Mouse (Mus musculus): ENCODE data around the gene Utf1. TPM values are rescaled to one million over a fixed set of nuclear protein-coding genes. Genes with fewer than 3 reads are reported as not detected.
A peak's percentile ranks its signal among the peaks of the same experiment; 100 is the strongest.

Utf1 gene
- polyA plus RNA-seq, 1 experiment = 0.08 TPM

DNA sequence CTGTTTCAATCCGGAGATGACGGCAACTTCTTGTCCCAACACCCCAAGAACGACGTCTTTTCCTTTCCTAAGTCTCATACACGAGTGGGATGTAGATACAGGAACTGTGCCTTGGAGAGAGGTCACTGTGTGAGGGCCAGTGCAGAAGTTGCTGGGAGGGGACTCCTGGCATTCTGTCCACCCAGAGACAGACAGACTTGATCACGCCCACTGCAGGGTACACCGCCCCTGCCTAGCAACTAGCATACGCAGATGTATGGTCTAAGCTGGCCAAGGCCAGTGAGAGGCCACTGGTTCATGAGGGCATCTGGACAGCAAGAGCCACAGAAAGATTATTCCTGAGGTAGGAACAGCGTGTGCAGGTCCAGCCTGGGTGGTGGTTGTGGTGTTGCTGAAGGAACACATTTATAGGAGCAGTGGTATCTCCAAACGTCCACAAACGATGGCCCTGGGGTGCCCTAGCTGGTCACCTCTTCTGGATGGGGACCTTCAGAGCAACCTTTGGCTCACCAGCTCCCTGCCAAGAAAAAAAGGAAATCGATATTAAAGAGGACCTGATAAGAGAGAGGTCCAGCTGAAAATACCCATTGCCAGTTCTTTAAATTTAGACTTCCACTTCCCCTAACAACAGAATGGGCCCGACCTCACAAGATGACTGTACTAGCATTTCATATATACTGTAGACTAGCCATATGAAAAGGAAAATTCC is 35.6 kb downstream of the Utf1 start:
- TF ChIP-seq POLR2A (IDR thresholded peaks at IDR 0.05; ENCODE audit: extremely low read depth, insufficient read depth, low read length) (no peak), CTCF (IDR thresholded peaks at IDR 0.05; ENCODE audit: extremely low read depth, insufficient read depth, low read length) (no peak)
- peak overlapping the region; percentile 23 for H3K4me3 ChIP-seq (ENCODE audit: insufficient read depth, low read length)
- H3K4me1 ChIP-seq (ENCODE audit: control insufficient read depth, insufficient read depth, low read length) = no peaks in the 10 kb centered on the region
- no peak overlapping the region for H3K27ac ChIP-seq (ENCODE audit: insufficient read depth, low read length)

DNA sequence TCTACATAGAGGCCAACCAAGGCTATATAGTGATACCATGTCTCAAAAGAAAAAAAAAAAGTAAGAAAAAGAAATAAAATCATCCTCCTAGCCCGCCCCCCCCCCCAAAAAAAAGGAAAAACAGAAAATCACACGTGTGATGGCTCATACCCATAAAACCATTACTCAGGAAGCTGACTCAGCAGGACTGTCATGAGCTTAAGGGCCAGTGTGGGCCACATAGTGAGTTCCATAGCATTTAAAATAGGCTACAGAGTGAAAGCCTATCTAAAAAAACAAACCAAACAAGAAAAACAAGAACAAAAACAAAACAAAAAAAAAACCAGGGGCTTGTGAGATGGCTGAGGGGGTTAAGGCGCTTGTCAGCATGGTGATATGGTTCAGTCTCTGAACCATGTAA is 37.2 kb downstream of the Utf1 start:
- Histone ChIP-seq H3K27ac (ENCODE audit: insufficient read depth, low read length) (no peak overlapping the region), H3K4me3 (ENCODE audit: insufficient read depth, low read length) (no peak overlapping the region), H3K4me1 (ENCODE audit: control insufficient read depth, insufficient read depth, low read length) (no peaks in the 10 kb centered on the region)
- TF ChIP-seq POLR2A (IDR thresholded peaks at IDR 0.05; ENCODE audit: extremely low read depth, insufficient read depth, low read length) (no peak), CTCF (IDR thresholded peaks at IDR 0.05; ENCODE audit: extremely low read depth, insufficient read depth, low read length) (no peak)

DNA sequence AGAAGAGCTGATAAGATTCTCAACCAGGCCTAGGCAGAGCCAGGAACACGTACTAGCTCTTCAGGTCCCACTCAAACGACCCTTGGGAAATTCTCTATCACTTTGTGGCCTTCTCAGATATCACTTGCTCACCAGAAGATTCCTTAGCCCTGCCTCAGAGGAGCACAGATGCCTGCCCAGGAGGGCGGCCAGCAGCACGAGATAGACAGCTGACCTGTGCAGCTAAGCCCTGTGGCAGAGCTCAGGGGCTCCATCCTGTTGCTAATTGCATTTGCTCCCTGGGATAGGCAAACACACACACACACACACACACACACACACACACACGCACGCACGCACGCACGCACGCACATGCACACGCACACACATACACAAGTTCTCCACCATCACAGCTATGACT is 38.5 kb downstream of the Utf1 start:
- Histone ChIP-seq H3K4me3 (ENCODE audit: insufficient read depth, low read length) (no peak overlapping the region), H3K4me1 (ENCODE audit: control insufficient read depth, insufficient read depth, low read length) (no peaks in the 10 kb centered on the region), H3K27ac (ENCODE audit: insufficient read depth, low read length) (no peak overlapping the region)
- no peak for TF ChIP-seq CTCF (IDR thresholded peaks at IDR 0.05; ENCODE audit: extremely low read depth, insufficient read depth, low read length)
- TF ChIP-seq POLR2A (IDR thresholded peaks at IDR 0.05; ENCODE audit: extremely low read depth, insufficient read depth, low read length) = no peak

DNA sequence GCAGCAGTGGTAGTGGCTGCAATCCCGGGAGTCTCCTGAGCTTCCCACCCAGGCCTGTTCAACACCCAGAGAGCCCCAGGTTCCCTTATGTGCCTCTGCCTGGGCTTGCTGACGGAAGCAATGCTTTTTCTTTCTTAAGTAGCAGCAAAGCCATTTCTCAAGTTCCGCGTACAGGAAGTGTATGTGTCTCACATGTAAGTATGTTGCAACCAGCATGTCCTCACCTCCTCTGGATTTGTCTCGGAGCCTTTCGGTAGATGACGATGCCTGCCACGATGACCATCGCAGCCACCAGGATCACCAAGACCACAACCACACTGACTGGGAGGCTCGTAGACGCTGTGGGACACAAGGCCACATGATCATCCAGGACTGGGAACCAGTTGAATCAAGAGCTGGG is 40.9 kb downstream of the Utf1 start:
- no peak for TF ChIP-seq POLR2A (IDR thresholded peaks at IDR 0.05; ENCODE audit: extremely low read depth, insufficient read depth, low read length)
- Histone ChIP-seq H3K4me3 (ENCODE audit: insufficient read depth, low read length) (no peak overlapping the region), H3K27ac (ENCODE audit: insufficient read depth, low read length) (no peak overlapping the region), H3K4me1 (ENCODE audit: control insufficient read depth, insufficient read depth, low read length) (no peaks in the 10 kb centered on the region)

DNA sequence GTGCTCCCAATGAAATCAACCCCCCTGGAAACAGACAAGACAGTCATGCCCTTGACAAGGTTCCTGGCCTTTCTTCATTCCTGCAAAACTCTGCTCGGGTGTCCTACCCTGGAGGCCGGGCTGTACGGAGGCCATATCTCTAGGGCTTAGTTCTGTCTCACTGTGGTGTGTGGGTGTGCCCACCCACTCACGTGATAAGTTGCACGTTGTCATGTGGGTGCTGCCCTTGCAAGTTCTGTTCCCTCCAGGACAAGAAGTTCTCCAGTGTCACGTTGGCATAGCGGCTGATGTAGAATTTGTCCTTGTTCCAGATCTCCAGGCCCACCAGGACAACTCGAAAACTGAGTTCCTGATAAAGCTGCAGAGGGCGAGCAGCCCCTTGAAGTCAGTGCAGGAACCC is 44.7 kb downstream of the Utf1 start:
- Histone ChIP-seq H3K4me3 (ENCODE audit: insufficient read depth, low read length) (no peak overlapping the region), H3K4me1 (ENCODE audit: control insufficient read depth, insufficient read depth, low read length) (no peaks in the 10 kb centered on the region)
- TF ChIP-seq CTCF (IDR thresholded peaks at IDR 0.05; ENCODE audit: extremely low read depth, insufficient read depth, low read length) = no peak
- no peak for TF ChIP-seq POLR2A (IDR thresholded peaks at IDR 0.05; ENCODE audit: extremely low read depth, insufficient read depth, low read length)

DNA sequence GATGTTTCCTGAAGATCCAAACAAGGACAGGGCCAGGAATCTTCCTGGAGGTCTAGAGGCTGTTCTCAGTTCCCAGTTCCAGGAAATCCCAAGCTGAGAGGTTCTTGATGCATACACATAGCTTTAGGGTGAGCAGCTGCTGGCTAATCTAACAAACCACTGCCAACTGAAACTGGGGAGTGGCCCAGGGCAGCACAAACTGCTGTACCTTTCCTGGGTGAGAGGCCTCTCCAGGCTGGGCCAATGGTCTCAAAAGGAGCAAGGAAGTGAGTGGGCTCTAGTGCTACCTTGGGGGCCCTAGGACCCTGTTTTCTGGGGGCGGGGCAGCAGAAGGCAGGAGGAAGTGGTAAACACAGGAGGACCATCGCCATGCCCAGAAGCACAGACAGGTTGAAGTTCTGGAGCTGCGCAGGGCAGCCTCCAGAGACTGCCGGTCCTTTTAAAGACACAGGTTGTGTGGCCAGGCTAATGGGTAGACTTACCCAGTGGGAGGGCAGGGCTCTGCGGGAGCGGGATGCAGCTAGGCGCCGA is 47.3 kb downstream of the Utf1 start:
- Histone ChIP-seq H3K4me1 (ENCODE audit: control insufficient read depth, insufficient read depth, low read length) (peaks cover 3% of the 10 kb centered on the region; the same call in 1 of the 2 replicates), H3K27ac (ENCODE audit: insufficient read depth, low read length) (no peak overlapping the region), H3K4me3 (ENCODE audit: insufficient read depth, low read length) (no peak overlapping the region)
- TF ChIP-seq POLR2A (IDR thresholded peaks at IDR 0.05; ENCODE audit: extremely low read depth, insufficient read depth, low read length) = no peak
- no peak for TF ChIP-seq CTCF (IDR thresholded peaks at IDR 0.05; ENCODE audit: extremely low read depth, insufficient read depth, low read length)

More for the DNA sequence above, 44.7 kb downstream of the Utf1 start:
- H3K27ac ChIP-seq (ENCODE audit: insufficient read depth, low read length) = no peak overlapping the region

DNA sequence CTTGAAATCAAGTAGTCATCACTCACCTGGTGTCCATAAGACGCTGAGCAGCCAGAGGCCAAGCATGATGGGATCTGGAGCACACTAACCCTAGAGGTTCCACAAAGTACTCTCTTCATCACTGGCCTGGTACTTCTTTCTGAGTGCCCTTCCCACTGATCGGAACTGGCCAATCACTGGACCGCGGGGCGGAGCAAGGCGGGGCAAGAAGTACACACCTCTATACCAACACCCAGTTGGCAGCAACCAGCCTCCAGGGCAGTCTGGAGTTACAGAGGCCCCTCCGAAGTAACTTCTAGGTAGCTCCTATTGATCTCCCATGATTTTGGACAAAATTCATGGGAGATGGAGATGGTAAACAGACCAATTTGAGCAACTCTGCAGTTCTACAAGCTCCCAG is 48.8 kb downstream of the Utf1 start, which contains the start of gene Adam8:
Gene Adam8, minus strand, starts transcription at position 157 of the 400 bp plus-strand sequence.
- TF ChIP-seq POLR2A (IDR thresholded peaks at IDR 0.05; ENCODE audit: extremely low read depth, insufficient read depth, low read length) (no peak), CTCF (IDR thresholded peaks at IDR 0.05; ENCODE audit: extremely low read depth, insufficient read depth, low read length) (no peak)
- no peak within 1 kb of the TSS for H3K27ac ChIP-seq (ENCODE audit: insufficient read depth, low read length)
- H3K4me3 ChIP-seq (ENCODE audit: insufficient read depth, low read length) = no peak within 1 kb of the TSS
- H3K4me1 ChIP-seq (ENCODE audit: control insufficient read depth, insufficient read depth, low read length) = peaks cover 5% of the 10 kb centered on the region; the same call in 1 of the 2 replicates

DNA sequence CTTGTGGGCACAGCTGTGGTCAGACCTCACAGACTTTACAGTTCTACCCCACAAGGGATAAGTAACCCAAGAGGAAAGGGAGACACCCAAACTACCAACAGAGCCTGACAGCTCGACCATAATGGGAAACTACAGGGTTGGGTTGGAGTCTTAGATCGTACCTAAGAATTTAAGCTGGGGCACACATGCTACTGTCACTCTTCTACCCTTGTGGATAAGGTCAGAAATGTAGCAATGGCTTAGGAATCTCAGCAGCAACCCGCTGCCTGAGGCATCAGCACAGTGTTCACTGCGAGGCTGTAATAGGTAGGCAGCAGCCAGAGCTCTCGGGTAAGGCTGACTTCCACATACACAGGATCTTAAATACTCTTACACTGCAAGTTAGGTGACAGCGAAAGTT is 49.9 kb downstream of the Utf1 start:
- no peak for TF ChIP-seq POLR2A (IDR thresholded peaks at IDR 0.05; ENCODE audit: extremely low read depth, insufficient read depth, low read length)
- no peak for TF ChIP-seq CTCF (IDR thresholded peaks at IDR 0.05; ENCODE audit: extremely low read depth, insufficient read depth, low read length)
- H3K4me3 ChIP-seq (ENCODE audit: insufficient read depth, low read length) = no peak overlapping the region
- no peak overlapping the region for H3K27ac ChIP-seq (ENCODE audit: insufficient read depth, low read length)
- H3K4me1 ChIP-seq (ENCODE audit: control insufficient read depth, insufficient read depth, low read length) = peaks cover 5% of the 10 kb centered on the region

DNA sequence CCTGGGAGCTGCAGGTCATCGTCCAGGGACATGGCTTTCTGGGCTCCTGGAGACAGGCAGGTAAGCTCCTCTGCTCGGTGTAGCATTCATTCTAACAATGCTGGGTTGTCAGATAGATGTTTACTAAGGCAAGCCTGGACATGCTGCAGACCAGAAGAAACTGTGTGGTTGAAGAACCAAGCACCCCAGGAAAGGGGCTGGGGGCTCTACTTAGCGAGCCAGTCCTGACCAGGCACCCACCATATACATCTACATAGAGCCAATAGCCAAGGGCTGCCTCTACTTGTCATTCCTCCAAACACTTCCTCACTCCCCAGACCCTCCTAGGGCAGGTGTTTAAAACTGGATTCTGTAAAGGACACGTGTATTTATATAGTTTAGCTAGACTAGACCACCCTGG is 50.6 kb downstream of the Utf1 start:
- Histone ChIP-seq H3K4me1 (ENCODE audit: control insufficient read depth, insufficient read depth, low read length) (peaks cover 8% of the 10 kb centered on the region), H3K27ac (ENCODE audit: insufficient read depth, low read length) (no peak overlapping the region), H3K4me3 (ENCODE audit: insufficient read depth, low read length) (no peak overlapping the region)
- TF ChIP-seq POLR2A (IDR thresholded peaks at IDR 0.05; ENCODE audit: extremely low read depth, insufficient read depth, low read length) = no peak
- TF ChIP-seq CTCF (IDR thresholded peaks at IDR 0.05; ENCODE audit: extremely low read depth, insufficient read depth, low read length) = no peak

DNA sequence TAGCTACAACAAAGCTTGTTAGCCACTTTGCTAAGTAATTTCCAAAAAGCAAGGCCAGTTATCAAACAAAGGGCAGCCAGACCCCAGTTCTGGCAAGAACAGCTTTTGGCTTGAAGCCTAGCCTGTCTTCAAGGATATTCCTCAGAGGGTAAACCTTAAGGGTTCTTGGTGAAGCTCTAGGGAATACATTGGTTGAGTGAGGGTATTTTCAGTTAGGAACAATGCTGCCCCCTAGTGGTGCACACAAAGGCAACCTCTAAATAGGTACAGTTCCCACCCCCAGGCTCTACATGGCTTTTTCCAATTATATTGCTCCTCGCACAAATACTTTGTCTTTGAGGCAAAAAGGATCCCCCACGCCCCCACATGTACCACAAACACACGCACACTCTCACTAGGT is 51.1 kb downstream of the Utf1 start:
- H3K4me1 ChIP-seq (ENCODE audit: control insufficient read depth, insufficient read depth, low read length) = peaks cover 9% of the 10 kb centered on the region

More for the DNA sequence above, 51.1 kb downstream of the Utf1 start:
- Histone ChIP-seq H3K4me3 (ENCODE audit: insufficient read depth, low read length) (no peak overlapping the region), H3K27ac (ENCODE audit: insufficient read depth, low read length) (no peak overlapping the region)
- TF ChIP-seq CTCF (IDR thresholded peaks at IDR 0.05; ENCODE audit: extremely low read depth, insufficient read depth, low read length) = peak; percentile 66
- no peak for TF ChIP-seq POLR2A (IDR thresholded peaks at IDR 0.05; ENCODE audit: extremely low read depth, insufficient read depth, low read length)

Other genes with a start within 250 kb of the Utf1 start
- 37.5 and 41.6 TPM in 2 replicates for gene Adgra1, start 109.6 kb upstream of the Utf1 start, polyA plus RNA-seq (2012; rRNA removed)
- 54.8 and 56.1 TPM in 2 replicates for gene Kndc1, start 49.1 kb upstream of the Utf1 start, polyA plus RNA-seq (2012; rRNA removed)
- 1.3 and 1.8 TPM in 2 replicates for gene 6430531B16Rik, start 35.0 kb downstream of the Utf1 start, polyA plus RNA-seq (2012; rRNA removed)
- gene Adam8, start 48.8 kb downstream of the Utf1 start, polyA plus RNA-seq (2012; rRNA removed) = 6.2 and 6.5 TPM in 2 replicates
- gene Zfp511, start 92.6 kb downstream of the Utf1 start, polyA plus RNA-seq (2012; rRNA removed) = 73.0 and 81.0 TPM in 2 replicates
- 49.3 and 51.8 TPM in 2 replicates for gene Tubgcp2, start 92.9 kb downstream of the Utf1 start, polyA plus RNA-seq (2012; rRNA removed)
- 0.09 and 0.13 TPM in 2 replicates for gene Msx3, start 105.3 kb downstream of the Utf1 start, polyA plus RNA-seq (2012; rRNA removed)
- 393 and 394 TPM in 2 replicates for gene Caly, start 138.8 kb downstream of the Utf1 start, polyA plus RNA-seq (2012; rRNA removed)
- gene Prap1, start 149.6 kb downstream of the Utf1 start, polyA plus RNA-seq (2012; rRNA removed) = not detected in 2 replicates
- 89.7 and 95.9 TPM in 2 replicates for gene Fuom, start 158.7 kb downstream of the Utf1 start, polyA plus RNA-seq (2012; rRNA removed)
- gene Paox, start 172.0 kb downstream of the Utf1 start, polyA plus RNA-seq (2012; rRNA removed) = 4.8 and 5.1 TPM in 2 replicates
- gene Echs1, start 172.7 kb downstream of the Utf1 start, polyA plus RNA-seq (2012; rRNA removed) = 67.2 and 68.9 TPM in 2 replicates
- 43.4 and 45.9 TPM in 2 replicates for gene Mtg1, start 193.8 kb downstream of the Utf1 start, polyA plus RNA-seq (2012; rRNA removed)
- gene Sprn, start 211.1 kb downstream of the Utf1 start, polyA plus RNA-seq (2012; rRNA removed) = 128 and 142 TPM in 2 replicates
- gene Olfr522, start 221.0 kb downstream of the Utf1 start, polyA plus RNA-seq (2012; rRNA removed) = not detected in 2 replicates
- 0.06 TPM in 1 of 2 replicates, not detected in the other for gene Olfr523, start 229.4 kb downstream of the Utf1 start, polyA plus RNA-seq (2012; rRNA removed)